Mouse (Mus musculus): ENCODE results near the gene Arhgef28. TPM values are rescaled to one million over a fixed set of nuclear protein-coding genes. Genes with fewer than 3 reads are reported as not detected.

Arhgef28 gene
- polyA plus RNA-seq, 1 experiment: 1.1 TPM

GRCm38 (mm10) chr13:98171706-98172105 is 34.5 kb downstream of the Arhgef28 start:
- H3K36me3 ChIP-seq (ENCODE audit: control insufficient read depth, insufficient read depth): no peaks in the 10 kb centered on the region
- TF ChIP-seq USF1 (IDR thresholded peaks at IDR 0.05; ENCODE audit: low read depth) (no peak), CTCF (IDR thresholded peaks at IDR 0.05; ENCODE audit: control insufficient read depth, insufficient read depth, insufficient read length) (no peak), MYOD1 (IDR thresholded peaks at IDR 0.05; ENCODE audit: control insufficient read depth, insufficient read length, low read depth) (no peak), MYOG (IDR thresholded peaks at IDR 0.05; ENCODE audit: control insufficient read depth, extremely low read depth, insufficient read length) (no peak), CEBPB (IDR thresholded peaks at IDR 0.05; ENCODE audit: low read depth) (no peak), FOSL1 (IDR thresholded peaks at IDR 0.05; ENCODE audit: insufficient read depth, low read length, poor library complexity, severe bottlenecking) (no peak), MAX (IDR thresholded peaks at IDR 0.05) (no peak)
- no peak overlapping the region for H3K4me3 ChIP-seq (ENCODE audit: insufficient read depth, poor library complexity, severe bottlenecking)
- H3ac ChIP-seq (ENCODE audit: control insufficient read depth, insufficient read length, low read depth): no peak overlapping the region
- no peaks in the 10 kb centered on the region for H3K79me3 ChIP-seq (ENCODE audit: low read depth)
- H3K79me2 ChIP-seq (ENCODE audit: control insufficient read depth, insufficient read depth): no peaks in the 10 kb centered on the region
- peaks cover 8% of the 10 kb centered on the region for H3K27me3 ChIP-seq (ENCODE audit: control insufficient read depth, insufficient read depth, insufficient read length)

- no peaks in the 10 kb centered on the region for H3K79me3 ChIP-seq (ENCODE audit: low read depth)
- H3K4me3 ChIP-seq (ENCODE audit: insufficient read depth, poor library complexity, severe bottlenecking): no peak overlapping the region
- TF ChIP-seq CEBPB (IDR thresholded peaks at IDR 0.05; ENCODE audit: low read depth) (no peak), MYOD1 (IDR thresholded peaks at IDR 0.05; ENCODE audit: control insufficient read depth, insufficient read length, low read depth) (no peak), CTCF (IDR thresholded peaks at IDR 0.05; ENCODE audit: control insufficient read depth, insufficient read depth, insufficient read length) (no peak), MAX (IDR thresholded peaks at IDR 0.05) (no peak), MYOG (IDR thresholded peaks at IDR 0.05; ENCODE audit: control insufficient read depth, extremely low read depth, insufficient read length) (no peak), USF1 (IDR thresholded peaks at IDR 0.05; ENCODE audit: low read depth) (no peak), FOSL1 (IDR thresholded peaks at IDR 0.05; ENCODE audit: insufficient read depth, low read length, poor library complexity, severe bottlenecking) (no peak)
- peaks cover 8% of the 10 kb centered on the region for H3K27me3 ChIP-seq (ENCODE audit: control insufficient read depth, insufficient read depth, insufficient read length)
- H3K79me2 ChIP-seq (ENCODE audit: control insufficient read depth, insufficient read depth): no peaks in the 10 kb centered on the region
- no peak overlapping the region for H3ac ChIP-seq (ENCODE audit: control insufficient read depth, insufficient read length, low read depth)
- H3K36me3 ChIP-seq (ENCODE audit: control insufficient read depth, insufficient read depth): no peaks in the 10 kb centered on the region
Measured at GRCm38 (mm10) chr13:98171257-98171656, 35.0 kb downstream of the Arhgef28 start.

- TF ChIP-seq MYOD1 (IDR thresholded peaks at IDR 0.05; ENCODE audit: control insufficient read depth, insufficient read length, low read depth) (no peak), CEBPB (IDR thresholded peaks at IDR 0.05; ENCODE audit: low read depth) (no peak), FOSL1 (IDR thresholded peaks at IDR 0.05; ENCODE audit: insufficient read depth, low read length, poor library complexity, severe bottlenecking) (no peak), MYOG (IDR thresholded peaks at IDR 0.05; ENCODE audit: control insufficient read depth, extremely low read depth, insufficient read length) (no peak), USF1 (IDR thresholded peaks at IDR 0.05; ENCODE audit: low read depth) (no peak), CTCF (IDR thresholded peaks at IDR 0.05; ENCODE audit: control insufficient read depth, insufficient read depth, insufficient read length) (no peak), MAX (IDR thresholded peaks at IDR 0.05) (no peak)
- Histone ChIP-seq H3K27me3 (ENCODE audit: control insufficient read depth, insufficient read depth, insufficient read length) (peaks cover 25% of the 10 kb centered on the region), H3K79me2 (ENCODE audit: control insufficient read depth, insufficient read depth) (no peaks in the 10 kb centered on the region), H3K4me3 (ENCODE audit: insufficient read depth, poor library complexity, severe bottlenecking) (no peak overlapping the region), H3K36me3 (ENCODE audit: control insufficient read depth, insufficient read depth) (no peaks in the 10 kb centered on the region), H3ac (ENCODE audit: control insufficient read depth, insufficient read length, low read depth) (no peak overlapping the region), H3K79me3 (ENCODE audit: low read depth) (no peaks in the 10 kb centered on the region)
Measured at GRCm38 (mm10) chr13:98164878-98165277, 41.4 kb downstream of the Arhgef28 start.

GRCm38 (mm10) chr13:98161496-98161895 is 44.7 kb downstream of the Arhgef28 start:
- Histone ChIP-seq H3K79me2 (ENCODE audit: control insufficient read depth, insufficient read depth) (no peaks in the 10 kb centered on the region), H3K79me3 (ENCODE audit: low read depth) (no peaks in the 10 kb centered on the region), H3K36me3 (ENCODE audit: control insufficient read depth, insufficient read depth) (no peaks in the 10 kb centered on the region), H3K4me3 (ENCODE audit: insufficient read depth, poor library complexity, severe bottlenecking) (no peak overlapping the region), H3ac (ENCODE audit: control insufficient read depth, insufficient read length, low read depth) (no peak overlapping the region), H3K27me3 (ENCODE audit: control insufficient read depth, insufficient read depth, insufficient read length) (peaks cover 38% of the 10 kb centered on the region)
- TF ChIP-seq MYOD1 (IDR thresholded peaks at IDR 0.05; ENCODE audit: control insufficient read depth, insufficient read length, low read depth) (no peak), CTCF (IDR thresholded peaks at IDR 0.05; ENCODE audit: control insufficient read depth, insufficient read depth, insufficient read length) (no peak), FOSL1 (IDR thresholded peaks at IDR 0.05; ENCODE audit: insufficient read depth, low read length, poor library complexity, severe bottlenecking) (no peak), MYOG (IDR thresholded peaks at IDR 0.05; ENCODE audit: control insufficient read depth, extremely low read depth, insufficient read length) (no peak), USF1 (IDR thresholded peaks at IDR 0.05; ENCODE audit: low read depth) (no peak), MAX (IDR thresholded peaks at IDR 0.05) (no peak)

GRCm38 (mm10) chr13:98156656-98157055 is 49.6 kb downstream of the Arhgef28 start:
- H3K79me2 ChIP-seq (ENCODE audit: control insufficient read depth, insufficient read depth): no peaks in the 10 kb centered on the region
- H3K27me3 ChIP-seq (ENCODE audit: control insufficient read depth, insufficient read depth, insufficient read length): peaks cover 34% of the 10 kb centered on the region
- no peaks in the 10 kb centered on the region for H3K79me3 ChIP-seq (ENCODE audit: low read depth)
- H3K4me3 ChIP-seq (ENCODE audit: insufficient read depth, poor library complexity, severe bottlenecking): no peak overlapping the region
- H3ac ChIP-seq (ENCODE audit: control insufficient read depth, insufficient read length, low read depth): no peak overlapping the region
- no peaks in the 10 kb centered on the region for H3K36me3 ChIP-seq (ENCODE audit: control insufficient read depth, insufficient read depth)
- no peak for TF ChIP-seq USF1 (IDR thresholded peaks at IDR 0.05; ENCODE audit: low read depth)
- no peak for TF ChIP-seq CTCF (IDR thresholded peaks at IDR 0.05; ENCODE audit: control insufficient read depth, insufficient read depth, insufficient read length)
- no peak for TF ChIP-seq MYOG (IDR thresholded peaks at IDR 0.05; ENCODE audit: control insufficient read depth, extremely low read depth, insufficient read length)
- no peak for TF ChIP-seq FOSL1 (IDR thresholded peaks at IDR 0.05; ENCODE audit: insufficient read depth, low read length, poor library complexity, severe bottlenecking)
- no peak for TF ChIP-seq MAX (IDR thresholded peaks at IDR 0.05)
- TF ChIP-seq CEBPB (IDR thresholded peaks at IDR 0.05; ENCODE audit: low read depth): no peak
- TF ChIP-seq MYOD1 (IDR thresholded peaks at IDR 0.05; ENCODE audit: control insufficient read depth, insufficient read length, low read depth): no peak

- TF ChIP-seq USF1 (IDR thresholded peaks at IDR 0.05; ENCODE audit: low read depth) (no peak), MAX (IDR thresholded peaks at IDR 0.05) (no peak)
- Histone ChIP-seq H3K36me3 (ENCODE audit: control insufficient read depth, insufficient read depth) (no peaks in the 10 kb centered on the region), H3K27me3 (ENCODE audit: control insufficient read depth, insufficient read depth, insufficient read length) (peaks cover 22% of the 10 kb centered on the region), H3K79me3 (ENCODE audit: low read depth) (no peaks in the 10 kb centered on the region), H3ac (ENCODE audit: control insufficient read depth, insufficient read length, low read depth) (no peak overlapping the region), H3K4me3 (ENCODE audit: insufficient read depth, poor library complexity, severe bottlenecking) (no peak overlapping the region), H3K79me2 (ENCODE audit: control insufficient read depth, insufficient read depth) (no peaks in the 10 kb centered on the region)
Measured at GRCm38 (mm10) chr13:98152759-98153158, 53.5 kb downstream of the Arhgef28 start.

Measured in C2C12 (cell line).